Mouse (Mus musculus): Measurements from ENCODE around the gene Zcchc18. TPM values are rescaled to one million over a fixed set of nuclear protein-coding genes. Genes with fewer than 3 reads are reported as not detected.
"Not testable (repeated sequence)": the region's sequence is repeated elsewhere in the genome, so short reads cannot be mapped to it uniquely, and the experiment has no call there.

Gene Zcchc18
- polyA plus RNA-seq (2014; fragmentation: Nextera tagmentation; extraction: Ambion mirVana): 281 and 313 TPM in 2 replicates

GRCm38 (mm10) chrX:136992978-136993547 is at the start of gene Zcchc18:
TSS of gene Zcchc18 (plus strand) at chrX:136993155.
- peak; percentile 99 for ATAC-seq
- DNase-seq (ENCODE audit: low spot score): peak; percentile 95
- Histone ChIP-seq H3K4me2 (ENCODE audit: low read length) (peak within 1 kb of the TSS; percentile 48), H3K4me3 (ENCODE audit: low read depth, low read length) (peak within 1 kb of the TSS; percentile 45), H3K27ac (ENCODE audit: low read depth, low read length) (peak within 1 kb of the TSS; percentile 90), H3K27me3 (replicated peaks; ENCODE audit: control insufficient read depth, insufficient read depth, low read length) (no peaks in the 10 kb centered on the region), H3K36me3 (ENCODE audit: control insufficient read depth, insufficient read depth, low read length) (peaks cover 8% of the 10 kb centered on the region; the same call in 1 of the 2 replicates), H3K9me3 (replicated peaks; ENCODE audit: control insufficient read depth, low read length) (no peaks in the 10 kb centered on the region), H3K9ac (ENCODE audit: low read length) (peak within 1 kb of the TSS; percentile 68), H3K4me1 (ENCODE audit: control insufficient read depth, insufficient read depth, low read length) (no peaks in the 10 kb centered on the region; the same call in 1 of the 2 replicates)
- WGBS: 28% methylated on average over 26 of the region's 26 CpGs

GRCm38 (mm10) chrX:136957583-136958279 is 35.2 kb upstream of the Zcchc18 start:
- not testable (repeated sequence) for H3K27me3 ChIP-seq (replicated peaks; ENCODE audit: control insufficient read depth, insufficient read depth, low read length); H3K27ac ChIP-seq (ENCODE audit: low read depth, low read length); H3K36me3 ChIP-seq (ENCODE audit: control insufficient read depth, insufficient read depth, low read length); H3K4me1 ChIP-seq (ENCODE audit: control insufficient read depth, insufficient read depth, low read length); H3K9me3 ChIP-seq (replicated peaks; ENCODE audit: control insufficient read depth, low read length)
- DNase-seq (ENCODE audit: low spot score): peak; percentile 82
- Histone ChIP-seq H3K4me3 (ENCODE audit: low read depth, low read length) (peak overlapping the region; percentile 30), H3K4me2 (ENCODE audit: low read length) (peak overlapping the region; percentile 39), H3K9ac (ENCODE audit: low read length) (peak overlapping the region; percentile 49)
- 34% methylated on average over 13 of the region's 13 CpGs for WGBS
- ATAC-seq: peak; percentile 100

- DNase-seq (ENCODE audit: low spot score); H3K9ac ChIP-seq (ENCODE audit: low read length); H3K9me3 ChIP-seq (replicated peaks; ENCODE audit: control insufficient read depth, low read length); H3K27ac ChIP-seq (ENCODE audit: low read depth, low read length); H3K27me3 ChIP-seq (replicated peaks; ENCODE audit: control insufficient read depth, insufficient read depth, low read length); H3K4me1 ChIP-seq (ENCODE audit: control insufficient read depth, insufficient read depth, low read length); H3K36me3 ChIP-seq (ENCODE audit: control insufficient read depth, insufficient read depth, low read length): not testable (repeated sequence)
- 59% methylated on average over 5 of the region's 5 CpGs for WGBS
- peak; percentile 13; the same call in 1 of the 2 replicates for ATAC-seq
- Histone ChIP-seq H3K4me2 (ENCODE audit: low read length) (peak overlapping the region; percentile 39), H3K4me3 (ENCODE audit: low read depth, low read length) (peak overlapping the region; percentile 30)
These were observed 34.7 kb upstream of the Zcchc18 start for GRCm38 (mm10) chrX:136958300-136958699.

DNA sequence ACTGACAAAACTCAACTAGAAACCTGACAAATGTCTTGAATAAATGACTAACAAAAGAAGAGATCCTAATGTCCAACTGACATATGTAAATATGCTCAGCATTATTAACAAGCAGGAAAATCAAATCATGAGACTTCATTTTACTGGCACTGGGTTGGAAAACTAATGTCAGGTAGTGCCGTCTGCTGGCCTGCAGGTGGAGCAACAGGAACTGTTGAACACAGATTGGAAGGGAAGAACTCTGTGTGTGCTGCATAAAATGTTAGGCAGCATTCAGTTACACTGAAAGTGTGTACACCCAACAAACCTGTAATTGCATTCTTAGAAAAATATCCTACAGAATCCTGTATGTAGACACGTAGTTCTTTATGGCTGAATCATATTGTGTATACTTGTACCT is 33.3 kb upstream of the Zcchc18 start:
- DNase-seq (ENCODE audit: low spot score): peak; percentile 39
- Histone ChIP-seq H3K4me1 (ENCODE audit: control insufficient read depth, insufficient read depth, low read length) (no peaks in the 10 kb centered on the region), H3K27me3 (replicated peaks; ENCODE audit: control insufficient read depth, insufficient read depth, low read length) (no peaks in the 10 kb centered on the region), H3K4me3 (ENCODE audit: low read depth, low read length) (no peak overlapping the region), H3K36me3 (ENCODE audit: control insufficient read depth, insufficient read depth, low read length) (no peaks in the 10 kb centered on the region), H3K27ac (ENCODE audit: low read depth, low read length) (no peak overlapping the region), H3K9ac (ENCODE audit: low read length) (no peak overlapping the region), H3K4me2 (ENCODE audit: low read length) (no peak overlapping the region), H3K9me3 (replicated peaks; ENCODE audit: control insufficient read depth, low read length) (no peaks in the 10 kb centered on the region)
- WGBS: 31% methylated on average over 2 of the region's 2 CpGs
- no peak for ATAC-seq

GRCm38 (mm10) chrX:136975397-136975796 is 17.6 kb upstream of the Zcchc18 start, which contains the start of gene Tmsb15b2:
TSS of gene Tmsb15b2 (minus strand) at chrX:136975497.
- not testable (repeated sequence) for H3K27me3 ChIP-seq (replicated peaks; ENCODE audit: control insufficient read depth, insufficient read depth, low read length); H3K4me1 ChIP-seq (ENCODE audit: control insufficient read depth, insufficient read depth, low read length); DNase-seq (ENCODE audit: low spot score); H3K27ac ChIP-seq (ENCODE audit: low read depth, low read length); H3K36me3 ChIP-seq (ENCODE audit: control insufficient read depth, insufficient read depth, low read length); H3K9me3 ChIP-seq (replicated peaks; ENCODE audit: control insufficient read depth, low read length); ATAC-seq
- 87% methylated on average over 6 of the region's 6 CpGs for WGBS
- peak within 1 kb of the TSS; percentile 35 for H3K4me3 ChIP-seq (ENCODE audit: low read depth, low read length)
- H3K9ac ChIP-seq (ENCODE audit: low read length): peak within 1 kb of the TSS; percentile 47; the same call in 1 of the 2 replicates
- H3K4me2 ChIP-seq (ENCODE audit: low read length): peak within 1 kb of the TSS; percentile 48

GRCm38 (mm10) chrX:136976424-136977084 is 16.4 kb upstream of the Zcchc18 start, which contains the start of the genes Tmsb15l and Tmsb15b1:
TSS of gene Tmsb15l (minus strand) at chrX:136976869.
TSS of gene Tmsb15b1 (minus strand) at chrX:136976874.
- Histone ChIP-seq H3K4me3 (ENCODE audit: low read depth, low read length) (peak within 1 kb of the TSS; percentile 35), H3K27me3 (replicated peaks; ENCODE audit: control insufficient read depth, insufficient read depth, low read length) (no peaks in the 10 kb centered on the region), H3K9me3 (replicated peaks; ENCODE audit: control insufficient read depth, low read length) (no peaks in the 10 kb centered on the region), H3K4me1 (ENCODE audit: control insufficient read depth, insufficient read depth, low read length) (no peaks in the 10 kb centered on the region), H3K9ac (ENCODE audit: low read length) (peak within 1 kb of the TSS; percentile 47; the same call in 1 of the 2 replicates), H3K27ac (ENCODE audit: low read depth, low read length) (no peak within 1 kb of the TSS), H3K4me2 (ENCODE audit: low read length) (peak within 1 kb of the TSS; percentile 48), H3K36me3 (ENCODE audit: control insufficient read depth, insufficient read depth, low read length) (no peaks in the 10 kb centered on the region)
- ATAC-seq: peak; percentile 100
- peak; percentile 89 for DNase-seq (ENCODE audit: low spot score)
- 44% methylated on average over 15 of the region's 15 CpGs for WGBS

DNA sequence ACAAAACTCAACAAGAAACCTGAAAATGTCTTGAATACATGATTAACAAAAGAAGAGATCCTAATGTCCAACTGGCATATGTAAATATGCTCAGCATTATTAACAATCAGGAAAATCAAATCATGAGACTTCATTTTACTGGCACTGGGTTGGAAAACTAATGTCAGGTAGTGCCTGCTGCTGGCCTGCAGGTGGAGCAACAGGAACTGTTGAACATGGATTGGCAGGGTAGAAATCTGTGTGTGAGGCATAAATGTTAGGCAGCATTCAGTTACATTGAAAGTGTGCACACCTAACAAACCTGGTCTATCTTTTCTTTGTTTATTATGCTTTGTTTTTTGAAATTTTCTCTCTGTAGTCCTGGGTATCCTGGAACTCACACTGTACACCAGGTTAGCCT is 14.3 kb upstream of the Zcchc18 start:
- Histone ChIP-seq H3K27me3 (replicated peaks; ENCODE audit: control insufficient read depth, insufficient read depth, low read length) (no peaks in the 10 kb centered on the region), H3K27ac (ENCODE audit: low read depth, low read length) (no peak overlapping the region), H3K4me2 (ENCODE audit: low read length) (no peak overlapping the region), H3K9me3 (replicated peaks; ENCODE audit: control insufficient read depth, low read length) (no peaks in the 10 kb centered on the region), H3K4me1 (ENCODE audit: control insufficient read depth, insufficient read depth, low read length) (no peaks in the 10 kb centered on the region), H3K4me3 (ENCODE audit: low read depth, low read length) (no peak overlapping the region), H3K9ac (ENCODE audit: low read length) (no peak overlapping the region), H3K36me3 (ENCODE audit: control insufficient read depth, insufficient read depth, low read length) (no peaks in the 10 kb centered on the region)
- ATAC-seq (no peak), DNase-seq (ENCODE audit: low spot score) (peak; percentile 28)

GRCm38 (mm10) chrX:136986039-136986438 is 6.9 kb upstream of the Zcchc18 start:
- Histone ChIP-seq H3K4me1 (ENCODE audit: control insufficient read depth, insufficient read depth, low read length) (no peaks in the 10 kb centered on the region), H3K27me3 (replicated peaks; ENCODE audit: control insufficient read depth, insufficient read depth, low read length) (no peaks in the 10 kb centered on the region), H3K9ac (ENCODE audit: low read length) (no peak overlapping the region), H3K4me2 (ENCODE audit: low read length) (no peak overlapping the region), H3K27ac (ENCODE audit: low read depth, low read length) (no peak overlapping the region), H3K36me3 (ENCODE audit: control insufficient read depth, insufficient read depth, low read length) (no peaks in the 10 kb centered on the region), H3K9me3 (replicated peaks; ENCODE audit: control insufficient read depth, low read length) (no peaks in the 10 kb centered on the region), H3K4me3 (ENCODE audit: low read depth, low read length) (no peak overlapping the region)
- ATAC-seq (no peak), DNase-seq (ENCODE audit: low spot score) (no peak)

Measured in forebrain, embryonic 14.5 days (tissue).